Mouse (Mus musculus) small intestine, adult 2 months (tissue): Measurements from ENCODE around the gene Olfr522. TPM values are rescaled to one million over a fixed set of nuclear protein-coding genes. Genes with fewer than 3 reads are reported as not detected.
A peak's percentile ranks its signal among the peaks of the same experiment; 100 is the strongest.

Experiments
- H3K27ac ChIP-seq: fragments of 200-500 bp; 2 replicates; pipeline ENCODE4 v1.5.1; 2012; ENCODE audit warnings: low read depth, low read length, control low read depth, inconsistent platforms; ENCODE audit not compliant: insufficient read depth
- H3K27me3 ChIP-seq: fragments of 200-500 bp; 2 replicates; pipeline ENCODE4 v1.6.1; 2012; ENCODE audit warnings: mild to moderate bottlenecking, moderate library complexity, low read length, inconsistent platforms; ENCODE audit not compliant: control insufficient read depth, insufficient read depth
- H3K36me3 ChIP-seq: fragments of 200-500 bp; 2 replicates; pipeline ENCODE4 v1.6.1; 2012; ENCODE audit warnings: mild to moderate bottlenecking, low read length, control low read depth, inconsistent platforms; ENCODE audit not compliant: control insufficient read depth, insufficient read depth
- H3K4me1 ChIP-seq: fragments of 200-500 bp; 2 replicates; pipeline ENCODE4 v1.6.1; 2012; ENCODE audit warnings: low read length, inconsistent platforms, mixed read lengths; ENCODE audit not compliant: control insufficient read depth, insufficient read depth, insufficient read length
- H3K4me3 ChIP-seq: fragments of 200-500 bp; 2 replicates; pipeline ENCODE4 v1.5.1; 2012; ENCODE audit warnings: low read depth, mild to moderate bottlenecking, control low read depth, inconsistent platforms, low read length, moderate library complexity
- CTCF ChIP-seq: fragments of 200-500 bp; IDR thresholded peaks from 2 replicates; pipeline ENCODE4 v1.5.1; 2012; ENCODE audit warnings: low read depth, mild to moderate bottlenecking, control low read depth, inconsistent platforms, low read length, moderate library complexity, mixed read lengths; ENCODE audit not compliant: insufficient replicate concordance, insufficient read length; ENCODE audit errors: extremely low read depth
- POLR2A ChIP-seq: fragments of 200-500 bp; IDR thresholded peaks from 2 replicates; pipeline ENCODE4 v1.6.1; 2012; ENCODE audit warnings: low read depth, mild to moderate bottlenecking, control low read depth, inconsistent platforms, low read length, moderate library complexity
- WGBS: fragments of 180-500 bp; shearing (Covaris S2); methylation state at CpG from one replicate; pipeline ENCODE4 v1.1.7; 2018; 5-methylcytosine and 5-hydroxymethylcytosine counted together
- polyA plus RNA-seq: library from polyadenylated mRNA; depleted of rRNA; stranded (reverse); fragments of >200 nt; gene quantifications from 2 replicates; pipeline ENCODE4 v1.2.3, GENCODE M21; 2012; rRNA removed

Gene Olfr522
- polyA plus RNA-seq, 1 experiment = not detected

- H3K4me3 ChIP-seq = peak within 1 kb of the TSS; percentile 75
- peak within 1 kb of the TSS; percentile 96 for H3K27ac ChIP-seq
- TF ChIP-seq POLR2A (no peak), CTCF (no peak)
- peaks cover 7% of the 10 kb centered on the region; the same call in 1 of the 2 replicates for H3K4me1 ChIP-seq
- under 1% methylated on average over 23 of the region's 23 CpGs for WGBS
- H3K27me3 ChIP-seq = no peaks in the 10 kb centered on the region
- peaks cover 20% of the 10 kb centered on the region for H3K36me3 ChIP-seq
Measured at GRCm38 (mm10) chr7:140115583-140116328, 48.8 kb downstream of the Olfr522 start, which contains the start of gene Paox. TSS of gene Paox (plus strand) at chr7:140115799.

- H3K36me3 ChIP-seq = peaks cover 53% of the 10 kb centered on the region
Measured at GRCm38 (mm10) chr7:140111943-140112342, 52.6 kb downstream of the Olfr522 start.

More at GRCm38 (mm10) chr7:140111943-140112342, 52.6 kb downstream of the Olfr522 start:
- 61% methylated on average over 3 of the region's 3 CpGs for WGBS
- H3K4me3 ChIP-seq = no peak overlapping the region
- no peaks in the 10 kb centered on the region for H3K27me3 ChIP-seq
- peaks cover 5% of the 10 kb centered on the region; the same call in 1 of the 2 replicates for H3K4me1 ChIP-seq
- TF ChIP-seq CTCF (no peak), POLR2A (no peak)
- no peak overlapping the region for H3K27ac ChIP-seq

Other genes starting within 250 kb of the Olfr522 start
- gene Utf1, start 221.0 kb downstream of the Olfr522 start, polyA plus RNA-seq = 0.20 and 0.67 TPM in 2 replicates
- gene 6430531B16Rik, start 186.0 kb downstream of the Olfr522 start, polyA plus RNA-seq = 0.06 and 0.16 TPM in 2 replicates
- gene Adam8, start 172.2 kb downstream of the Olfr522 start, polyA plus RNA-seq = 4.9 and 7.3 TPM in 2 replicates
- gene Zfp511, start 128.4 kb downstream of the Olfr522 start, polyA plus RNA-seq = 54.9 and 68.9 TPM in 2 replicates
- 5.1 and 9.1 TPM in 2 replicates for gene Tubgcp2, start 128.1 kb downstream of the Olfr522 start, polyA plus RNA-seq
- gene Msx3, start 115.7 kb downstream of the Olfr522 start, polyA plus RNA-seq = 0.10 TPM in 1 of 2 replicates, not detected in the other
- gene Caly, start 82.2 kb downstream of the Olfr522 start, polyA plus RNA-seq = 1.0 and 1.4 TPM in 2 replicates
- 3,061 and 5,933 TPM in 2 replicates for gene Prap1, start 71.4 kb downstream of the Olfr522 start, polyA plus RNA-seq
- 76.8 and 111 TPM in 2 replicates for gene Fuom, start 62.3 kb downstream of the Olfr522 start, polyA plus RNA-seq
- gene Paox, start 49.0 kb downstream of the Olfr522 start, polyA plus RNA-seq = 11.0 and 13.5 TPM in 2 replicates
- 47.4 and 48.1 TPM in 2 replicates for gene Echs1, start 48.3 kb downstream of the Olfr522 start, polyA plus RNA-seq
- 8.3 and 16.6 TPM in 2 replicates for gene Mtg1, start 27.2 kb downstream of the Olfr522 start, polyA plus RNA-seq
- 0.29 and 0.34 TPM in 2 replicates for gene Sprn, start 9.9 kb downstream of the Olfr522 start, polyA plus RNA-seq
- gene Olfr523, start 8.5 kb upstream of the Olfr522 start, polyA plus RNA-seq = not detected in 2 replicates
- gene Olfr524, start 41.2 kb upstream of the Olfr522 start, polyA plus RNA-seq = not detected in 2 replicates
- 0.22 and 1.2 TPM in 2 replicates for gene Cd163l1, start 53.5 kb upstream of the Olfr522 start, polyA plus RNA-seq
- 0.18 and 0.28 TPM in 2 replicates for gene 5830411N06Rik, start 82.5 kb upstream of the Olfr522 start, polyA plus RNA-seq
- gene Olfr525, start 156.1 kb upstream of the Olfr522 start, polyA plus RNA-seq = not detected in 2 replicates
- gene Olfr527, start 169.3 kb upstream of the Olfr522 start, polyA plus RNA-seq = not detected in 2 replicates
- 0.36 and 1.6 TPM in 2 replicates for gene Olfr60, start 196.9 kb upstream of the Olfr522 start, polyA plus RNA-seq
- not detected in 2 replicates for gene Olfr530, start 211.6 kb upstream of the Olfr522 start, polyA plus RNA-seq
- 0.04 TPM in 1 of 2 replicates, not detected in the other for gene Olfr531, start 238.2 kb upstream of the Olfr522 start, polyA plus RNA-seq